Mouse (Mus musculus) erythroblast, adult 5-6 weeks (primary cell): Measurements from ENCODE around the gene 4930544D05Rik. TPM values are rescaled to one million over a fixed set of nuclear protein-coding genes. Genes with fewer than 3 reads are reported as not detected.
"Not testable (repeated sequence)": the region's sequence is repeated elsewhere in the genome, so short reads cannot be mapped to it uniquely, and the experiment has no call there.

ENCODE experiments used
- ATAC-seq: replicated peaks from 2 replicates; pipeline ENCODE4 v1.8.0; 2016; ENCODE audit warnings: moderate number of reproducible peaks, mild to moderate bottlenecking, moderate TSS enrichment, inconsistent platforms; ENCODE audit not compliant: poor library complexity, low FRiP score, severe bottlenecking
- total RNA-seq, 2 experiments: library from RNA; stranded (forward) in 1 of 2; stranded (reverse) in 1 of 2; fragments of 150-400 nt in 1 of 2; fragments of 200-764, 138-1000 nt in 1 of 2; gene quantifications; 2 replicates each; pipeline versions ENCODE4 v1.2.3 to v1.2.4; 2015 to 2017; ENCODE audit warnings: low replicate concordance in 2 of 2

The 4930544D05Rik gene
- not detected in 2 replicates for total RNA-seq (2015; ENCODE audit: low replicate concordance)
- not detected in 2 replicates for total RNA-seq (2017; ENCODE audit: low replicate concordance)

DNA sequence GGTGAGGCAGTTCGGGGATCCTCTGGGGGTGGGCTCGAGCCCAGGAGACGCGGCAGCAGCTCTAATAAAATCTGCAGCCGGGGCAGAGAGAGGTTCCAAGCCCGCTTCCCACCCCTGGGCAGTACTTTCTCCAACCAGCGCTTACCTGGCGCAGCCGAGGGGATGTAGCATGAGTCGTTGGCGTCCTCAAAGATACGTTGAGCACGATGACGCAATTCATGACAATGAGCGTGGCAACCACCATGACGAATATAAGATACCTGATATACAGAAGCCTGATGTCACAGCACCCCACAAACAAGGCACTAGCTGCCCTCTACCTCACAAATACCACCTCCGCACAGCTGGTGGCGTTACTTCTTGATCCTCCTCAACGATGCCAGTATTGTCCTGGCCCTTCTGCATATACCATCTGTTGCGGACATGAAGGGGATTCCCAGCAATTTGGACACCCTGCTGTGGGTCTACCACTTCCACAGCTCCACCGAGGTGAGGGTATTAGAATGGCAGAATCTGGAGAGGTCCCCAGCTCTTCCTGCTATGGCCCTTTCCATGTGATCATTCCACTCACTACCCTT is at the start of gene 4930544D05Rik:
Gene 4930544D05Rik, plus strand, starts transcription at position 333 of the 578 bp plus-strand sequence.
- ATAC-seq, result no peak

DNA sequence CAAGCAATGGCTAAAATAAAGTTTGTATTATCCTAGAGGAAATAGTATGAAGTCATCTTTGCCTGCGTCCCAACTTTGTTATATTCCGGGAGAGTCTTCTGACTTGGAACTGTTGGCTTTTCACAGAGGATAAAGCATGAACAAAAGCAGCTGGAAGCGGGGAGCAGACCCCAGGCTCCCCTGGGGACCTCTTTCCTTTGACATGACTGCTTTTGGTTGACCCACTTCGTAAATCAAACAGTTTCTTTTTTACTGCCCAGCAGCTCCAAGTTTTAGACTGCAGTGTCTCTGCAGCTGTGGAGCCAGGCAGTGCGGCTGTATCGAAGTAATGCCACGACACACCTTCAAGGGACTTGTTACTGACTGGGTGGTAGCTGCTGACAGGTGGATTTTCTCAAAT is 49.1 kb upstream of the 4930544D05Rik start:
- no peak for ATAC-seq

DNA sequence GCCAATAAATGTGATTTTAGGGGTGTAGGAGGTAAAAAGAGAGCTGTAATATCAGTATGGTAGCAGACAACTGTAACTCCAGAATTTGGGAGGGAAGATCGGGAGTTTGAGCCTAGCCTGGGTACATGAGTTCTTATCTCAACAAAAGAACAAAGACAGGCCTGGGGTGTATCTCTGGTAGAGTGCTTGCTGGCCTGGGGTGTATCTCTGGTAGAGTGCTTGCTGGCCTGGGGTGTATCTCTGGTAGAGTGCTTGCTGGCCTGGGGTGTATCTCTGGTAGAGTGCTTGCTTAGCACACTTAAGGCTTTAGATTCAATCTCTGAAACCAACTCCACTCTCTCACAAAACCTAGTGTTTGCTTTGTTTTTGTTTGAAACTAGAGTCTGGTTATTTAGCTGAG is 45.0 kb upstream of the 4930544D05Rik start:
- ATAC-seq, result not testable (repeated sequence)

DNA sequence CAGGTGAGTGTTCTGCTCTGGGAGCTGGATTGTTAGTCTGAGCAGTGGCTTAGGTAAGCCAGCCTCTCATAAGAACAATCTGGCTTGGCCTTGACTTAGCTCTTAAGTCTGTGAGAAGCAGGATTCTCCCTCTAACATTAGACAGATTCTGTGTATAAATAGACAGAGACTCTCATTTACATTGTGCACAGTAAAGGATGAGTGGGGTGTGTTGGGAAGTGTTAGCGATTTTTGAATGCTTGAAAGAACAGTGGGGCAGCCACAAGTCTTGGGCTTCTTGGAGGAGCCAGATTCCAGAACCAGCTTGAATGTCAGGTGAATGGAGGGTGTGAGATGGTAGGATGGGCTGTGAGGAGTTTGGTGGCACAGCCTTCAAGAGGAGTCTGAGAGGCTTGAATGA is 44.0 kb upstream of the 4930544D05Rik start:
- no peak for ATAC-seq

DNA sequence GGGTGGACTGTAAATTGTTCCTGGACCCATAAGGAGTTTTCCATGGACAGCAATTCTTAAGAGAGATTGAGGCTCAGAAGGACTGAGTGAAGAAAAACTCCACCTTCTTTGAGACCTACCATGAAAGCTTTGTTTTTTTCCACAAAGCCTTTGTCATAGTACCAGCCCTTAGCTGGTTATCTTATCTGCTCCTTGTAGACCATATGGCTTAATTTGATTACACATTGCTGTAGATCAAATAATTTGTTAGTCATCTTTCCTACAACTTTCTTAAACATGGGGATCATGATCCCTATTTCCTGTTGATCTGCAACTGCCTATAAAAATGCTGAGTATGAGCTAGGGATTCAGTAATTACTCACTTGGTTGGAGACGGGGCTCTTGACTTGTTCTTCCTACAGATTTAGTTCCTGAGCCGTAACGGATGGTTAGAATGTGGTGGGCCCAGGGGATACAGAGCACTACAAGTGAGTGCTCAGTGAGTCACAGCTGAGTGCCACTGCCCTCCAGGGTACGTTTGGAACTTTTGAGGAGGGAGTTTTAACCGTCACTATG is 43.2 kb upstream of the 4930544D05Rik start:
- ATAC-seq, result no peak

DNA sequence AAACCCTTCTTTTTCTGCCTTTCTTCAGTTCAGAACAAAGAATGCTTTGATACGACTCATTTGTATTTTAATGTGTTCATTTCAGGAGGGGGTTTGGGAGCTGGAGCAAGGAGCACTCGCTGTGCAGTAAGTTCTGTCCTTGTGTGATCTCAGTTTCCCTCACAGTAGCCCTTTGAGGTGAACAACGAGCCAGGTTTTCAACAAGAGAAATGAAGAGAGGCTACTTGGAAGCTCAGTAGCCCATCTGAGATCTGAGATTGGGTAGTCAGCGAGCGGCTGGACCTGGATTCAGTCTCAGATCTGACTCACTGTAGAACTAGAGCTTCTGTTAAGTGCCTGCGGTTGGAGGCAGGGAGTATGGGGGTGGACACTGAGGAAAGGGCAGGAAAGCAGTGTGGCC is 41.8 kb upstream of the 4930544D05Rik start:
- ATAC-seq, result no peak

DNA sequence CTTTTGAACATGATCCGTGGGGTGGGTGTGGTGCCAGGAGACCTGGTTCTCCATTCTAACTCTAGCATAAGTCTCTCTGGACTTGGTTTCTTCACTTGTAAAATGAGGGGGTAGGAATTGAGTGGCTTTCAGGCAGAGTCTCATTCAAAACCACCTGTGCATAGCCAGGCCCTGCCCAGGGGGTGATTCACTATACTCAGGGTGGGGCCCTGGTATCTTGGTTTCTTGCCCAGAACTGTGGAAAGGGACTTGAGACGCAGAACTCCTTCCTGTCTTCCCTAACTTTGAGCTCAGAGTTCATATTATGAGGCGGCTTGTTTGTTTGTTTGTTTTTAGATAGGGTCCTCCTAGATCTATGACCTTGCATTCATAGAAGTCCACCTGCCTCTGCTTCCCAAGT is 38.4 kb upstream of the 4930544D05Rik start:
- no peak for ATAC-seq

DNA sequence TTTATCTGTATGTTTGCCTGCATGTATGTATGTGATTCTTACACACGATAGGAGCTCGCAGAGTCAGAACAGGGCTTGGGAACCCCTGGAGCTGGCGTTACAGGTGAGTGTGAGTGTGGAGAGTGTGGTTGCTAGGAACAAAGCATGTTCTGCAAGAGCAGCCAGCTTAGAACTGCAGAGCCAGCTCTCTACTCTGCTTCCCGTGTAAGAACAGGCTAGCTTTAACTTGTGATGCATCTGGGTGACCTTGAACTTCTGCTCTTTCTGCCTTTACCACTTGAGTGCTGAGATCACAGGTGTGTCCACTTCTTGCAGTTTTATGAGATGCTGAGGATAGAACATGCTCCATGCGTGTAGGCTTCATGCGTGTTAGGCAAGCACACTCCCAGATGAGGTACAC is 36.7 kb upstream of the 4930544D05Rik start:
- no peak for ATAC-seq

DNA sequence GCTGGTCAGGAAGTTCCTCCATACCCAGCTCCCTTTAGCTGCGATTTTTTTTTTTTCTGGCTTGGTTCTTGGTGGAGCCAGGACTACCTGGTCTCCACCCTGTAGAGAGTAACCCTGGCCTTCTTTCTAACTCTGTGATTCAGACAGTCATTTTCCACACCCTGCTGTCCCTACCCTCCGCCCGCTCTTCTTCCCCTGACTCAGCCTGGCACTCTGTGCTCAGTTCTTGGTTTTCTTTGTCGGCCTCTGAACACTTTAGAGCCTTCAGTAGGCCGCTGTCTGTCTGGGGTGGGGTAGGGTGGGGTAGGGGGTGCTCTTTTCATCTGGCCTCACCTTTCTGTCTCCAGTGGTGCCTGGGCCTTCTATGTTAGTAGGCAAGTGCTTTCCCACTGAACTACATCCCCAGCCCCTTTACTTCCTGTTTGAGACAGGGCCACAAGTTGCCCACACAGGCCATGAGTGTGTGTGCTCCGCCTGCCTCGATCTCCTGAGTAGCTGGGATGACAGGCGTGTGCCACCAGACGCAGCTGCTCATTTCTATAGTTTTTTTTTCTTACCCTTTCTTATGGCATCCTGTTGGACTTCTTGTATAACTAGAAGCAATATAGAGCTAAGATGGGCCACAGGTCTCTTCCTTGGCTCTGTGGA is 35.8 kb upstream of the 4930544D05Rik start:
- ATAC-seq, result no peak

DNA sequence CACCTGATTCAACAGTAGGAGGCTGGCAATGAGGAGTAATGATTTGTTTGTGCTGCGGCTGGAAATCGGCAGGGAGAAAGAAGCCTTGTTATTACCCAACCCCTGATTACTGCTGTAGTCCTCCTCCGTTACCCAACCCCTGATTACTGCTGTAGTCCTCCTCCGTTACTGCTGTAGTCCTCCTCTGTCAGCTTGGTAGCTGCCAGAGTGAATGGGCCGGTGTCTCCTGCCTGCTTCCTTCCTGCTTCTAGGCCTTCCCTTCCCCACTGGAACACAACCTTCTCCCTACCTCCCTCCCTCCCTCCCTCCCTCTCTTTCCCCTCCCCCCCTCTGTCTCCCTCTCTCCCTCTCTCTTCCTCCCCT is 35.3 kb upstream of the 4930544D05Rik start:
- ATAC-seq, result no peak

DNA sequence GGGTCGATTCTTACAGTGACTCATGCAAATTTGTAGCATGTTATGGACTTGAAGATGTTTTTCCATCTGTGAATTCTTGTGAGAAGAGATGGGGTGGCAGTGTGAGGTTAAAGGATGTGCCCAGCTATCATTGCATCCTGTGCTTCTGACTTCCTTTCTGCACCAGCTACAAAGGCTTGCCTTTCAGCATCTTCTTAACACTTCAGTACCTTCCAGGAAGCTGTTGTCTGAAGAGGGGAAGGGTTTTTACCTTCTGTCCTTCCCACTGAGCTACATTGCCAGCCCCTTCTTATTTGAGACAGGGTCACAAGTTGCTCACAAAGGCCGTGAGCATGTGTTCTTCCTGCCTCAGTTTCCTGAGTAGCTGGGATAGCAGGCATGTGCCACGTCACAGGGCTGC is 34.7 kb upstream of the 4930544D05Rik start:
- ATAC-seq, result no peak

DNA sequence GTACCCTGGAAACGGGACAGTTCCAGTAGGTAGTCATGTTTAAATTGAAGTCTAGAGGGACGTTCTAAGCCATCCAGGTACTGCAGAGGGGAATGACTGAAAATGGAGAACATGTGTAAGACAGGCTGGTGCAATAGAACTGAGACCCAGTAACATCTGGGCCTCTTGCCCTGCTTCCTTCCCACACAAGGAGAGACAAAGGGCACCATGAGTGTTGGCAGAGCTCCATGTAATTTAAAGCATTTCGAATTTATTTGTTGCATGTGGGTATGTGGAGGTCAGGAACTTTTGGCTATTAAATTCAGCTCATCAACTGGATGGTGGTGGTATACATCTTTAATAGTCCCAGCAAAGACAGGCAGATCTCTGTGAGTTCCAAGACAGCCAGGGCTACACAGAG is 33.5 kb upstream of the 4930544D05Rik start:
- ATAC-seq, result no peak

DNA sequence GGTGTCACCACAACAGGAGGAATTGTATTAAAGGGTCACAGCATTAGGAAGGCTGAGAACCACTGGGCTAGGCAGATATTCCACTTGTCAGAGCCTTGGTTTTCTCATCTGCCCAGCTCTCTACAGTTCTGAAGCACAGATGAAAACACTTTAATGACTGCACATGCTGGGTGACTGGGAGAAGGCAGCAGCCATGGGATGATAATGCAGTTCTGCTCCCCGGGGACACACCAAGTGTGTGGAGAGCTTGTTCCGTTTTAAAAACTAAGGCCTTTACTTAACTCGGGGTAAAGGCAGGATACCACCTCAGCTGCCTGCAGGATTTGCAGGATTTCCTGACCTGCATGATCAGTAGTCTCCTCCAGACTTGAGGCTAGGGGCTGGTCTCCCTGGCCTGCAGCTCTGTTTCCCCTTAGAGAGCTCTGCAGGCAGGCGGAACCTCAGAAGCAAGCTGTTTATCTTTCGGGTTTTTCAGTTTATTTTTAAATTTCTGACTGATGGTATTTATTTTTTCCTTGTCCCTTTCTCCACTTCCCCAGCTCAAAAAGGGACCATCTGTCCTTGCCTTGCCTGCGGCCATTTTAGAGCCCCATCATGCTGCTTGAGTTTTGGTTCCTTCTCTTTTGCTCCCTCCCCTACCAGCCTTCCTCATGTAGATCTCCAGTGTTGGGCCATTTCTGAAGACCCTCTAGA is 32.5 kb upstream of the 4930544D05Rik start:
- no peak for ATAC-seq

DNA sequence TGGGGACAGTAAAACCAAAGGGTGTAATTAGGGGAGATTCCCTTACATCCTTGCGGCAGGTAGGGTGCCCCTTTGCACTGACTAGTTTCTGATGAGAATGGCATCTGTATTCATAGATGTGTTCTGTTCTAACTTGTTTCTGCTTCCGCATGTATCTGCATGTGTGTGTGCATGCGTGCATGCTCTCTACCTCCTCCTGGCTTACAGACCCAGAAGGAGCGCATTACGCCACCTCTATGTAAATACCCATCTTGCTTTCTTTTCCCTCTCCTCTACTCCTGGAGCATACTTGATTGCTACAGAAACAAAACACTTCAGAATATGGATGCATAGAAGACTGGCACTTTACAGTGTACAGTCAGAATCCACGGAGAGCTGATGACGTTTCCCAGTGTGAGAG is 31.9 kb upstream of the 4930544D05Rik start:
- no peak for ATAC-seq

DNA sequence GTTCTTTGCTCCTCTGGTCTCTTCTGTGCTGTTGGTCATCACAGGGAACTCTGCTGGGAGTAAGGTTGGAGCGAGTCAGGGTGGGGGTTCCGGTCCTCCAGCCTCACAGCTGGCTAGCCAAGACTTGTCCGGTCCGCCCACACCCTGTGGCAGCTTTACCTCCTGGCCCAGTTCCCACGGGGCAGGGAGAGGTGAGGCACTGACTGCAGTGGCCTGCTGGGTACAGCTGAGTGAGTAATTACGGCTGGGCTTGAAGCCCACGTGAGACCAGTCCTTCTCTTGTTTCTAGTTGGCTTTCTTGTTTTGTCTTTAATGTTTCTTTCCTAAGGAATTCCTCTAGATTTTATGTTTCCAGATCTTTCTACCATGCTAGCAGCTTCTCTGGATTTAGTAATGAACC is 30.2 kb upstream of the 4930544D05Rik start:
- no peak for ATAC-seq

DNA sequence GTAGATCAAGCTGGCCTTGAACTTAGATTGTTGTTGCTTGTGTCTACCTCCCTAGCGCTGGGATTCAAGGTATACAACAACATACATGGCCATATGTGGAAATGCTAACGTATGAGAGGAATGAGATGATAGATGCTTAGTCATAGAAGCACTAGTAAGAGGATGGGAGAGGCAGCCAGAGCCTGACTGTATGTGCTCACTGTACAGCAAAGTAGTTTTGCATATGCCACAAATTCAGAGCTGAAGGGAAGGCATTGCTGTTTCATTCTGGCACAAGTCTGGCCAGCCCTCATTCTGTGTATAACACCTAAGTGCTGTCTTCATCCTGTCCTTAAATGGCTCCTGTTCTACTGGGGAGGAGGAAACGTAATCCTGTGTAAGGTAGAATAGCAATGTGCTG is 29.4 kb upstream of the 4930544D05Rik start:
- ATAC-seq, result no peak

DNA sequence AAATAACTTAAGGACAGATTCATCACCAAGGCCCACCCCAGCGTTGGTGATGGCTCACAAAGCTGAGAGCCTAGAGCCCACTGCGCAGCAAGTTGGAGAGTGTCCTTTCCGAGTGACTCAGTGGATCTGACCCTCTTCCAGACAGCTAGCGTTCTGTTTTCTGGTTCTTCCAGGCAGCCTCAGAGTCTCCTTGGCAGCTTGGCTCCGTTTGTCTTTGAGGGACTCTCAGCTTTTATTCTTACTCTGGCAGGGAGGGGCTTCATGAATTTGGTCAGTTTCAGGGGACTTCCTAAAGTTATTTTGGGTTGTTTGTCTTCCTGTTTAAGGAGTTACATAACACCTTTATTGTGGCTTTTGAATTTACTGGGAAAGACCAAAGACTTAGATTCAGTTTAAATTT is 28.7 kb upstream of the 4930544D05Rik start:
- ATAC-seq, result no peak

DNA sequence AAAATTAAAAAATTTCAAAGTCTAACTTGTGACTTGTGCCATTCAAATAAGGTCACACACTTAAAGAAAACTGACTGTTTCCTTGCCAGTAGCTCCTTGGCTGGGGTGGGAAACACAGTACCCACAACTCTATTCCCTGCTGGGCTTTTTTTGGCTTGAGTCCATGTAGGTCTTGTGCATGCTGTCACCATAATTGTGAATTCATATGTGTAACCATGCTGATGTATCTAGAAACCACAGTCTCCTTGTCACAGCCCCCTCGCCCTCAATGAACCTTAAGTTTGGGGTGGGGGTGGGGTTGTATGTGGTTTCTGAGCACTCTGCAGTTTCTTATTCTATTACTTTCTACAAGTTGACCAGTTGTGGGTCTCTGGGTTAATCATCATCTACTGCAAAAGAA is 23.9 kb upstream of the 4930544D05Rik start:
- no peak for ATAC-seq

DNA sequence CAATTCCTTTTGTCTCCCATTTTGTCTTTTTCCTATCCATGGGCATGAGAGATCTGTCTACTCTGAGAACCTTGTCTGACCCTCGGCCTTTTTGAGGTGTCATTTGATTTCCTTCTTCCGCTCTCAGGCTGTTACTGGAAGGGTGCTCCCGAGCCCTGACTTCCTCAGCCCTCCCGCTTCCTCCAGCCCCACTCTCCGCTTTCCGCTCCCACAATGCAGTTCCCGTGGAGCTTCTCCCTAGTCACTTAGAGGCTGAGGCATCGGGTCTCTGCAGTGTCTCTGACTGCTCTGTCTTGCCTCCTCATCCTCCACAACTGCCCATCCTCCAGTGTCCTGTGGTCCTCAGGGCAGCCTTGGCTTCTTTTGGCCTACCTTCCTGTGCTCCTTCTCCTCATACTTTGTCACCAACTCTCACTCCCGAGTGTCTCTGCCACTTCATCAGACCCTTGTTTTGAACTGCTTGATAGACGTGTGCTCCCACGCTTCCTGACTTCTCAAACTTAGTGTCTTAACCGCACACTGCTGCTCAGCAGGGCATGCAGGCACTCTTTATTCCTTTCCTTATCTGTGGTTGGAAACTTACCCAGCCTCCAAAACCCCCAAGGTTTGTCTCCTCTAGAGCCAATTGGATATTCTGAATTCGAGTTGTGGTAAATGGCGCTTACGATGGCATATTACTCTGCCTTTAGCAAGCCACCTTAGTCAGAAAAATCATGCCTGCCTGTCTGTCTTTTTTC is 21.2 kb upstream of the 4930544D05Rik start:
- no peak for ATAC-seq

DNA sequence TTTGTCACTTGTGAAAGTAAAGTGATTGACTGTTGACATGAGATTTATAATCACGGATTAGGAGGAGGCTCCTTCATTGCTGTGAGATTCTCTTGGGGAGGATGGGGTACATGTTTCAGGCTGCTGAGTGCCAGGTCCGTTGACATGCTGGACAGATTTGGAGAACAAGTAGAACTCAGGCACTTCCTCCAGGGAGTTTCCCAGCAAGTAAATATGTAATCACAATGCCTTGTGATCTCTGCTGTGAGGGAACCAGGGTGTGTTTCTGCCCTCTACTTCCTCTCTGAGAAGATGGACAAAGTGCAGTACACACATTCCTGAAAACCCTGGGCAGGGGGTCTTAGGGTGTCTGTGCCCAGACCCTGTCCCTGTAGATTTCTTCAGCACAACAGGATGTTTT is 20.0 kb upstream of the 4930544D05Rik start:
- ATAC-seq, result no peak
